8 mouse cellular contexts compared by ENCODE assay signal in the genomic region with DNA sequence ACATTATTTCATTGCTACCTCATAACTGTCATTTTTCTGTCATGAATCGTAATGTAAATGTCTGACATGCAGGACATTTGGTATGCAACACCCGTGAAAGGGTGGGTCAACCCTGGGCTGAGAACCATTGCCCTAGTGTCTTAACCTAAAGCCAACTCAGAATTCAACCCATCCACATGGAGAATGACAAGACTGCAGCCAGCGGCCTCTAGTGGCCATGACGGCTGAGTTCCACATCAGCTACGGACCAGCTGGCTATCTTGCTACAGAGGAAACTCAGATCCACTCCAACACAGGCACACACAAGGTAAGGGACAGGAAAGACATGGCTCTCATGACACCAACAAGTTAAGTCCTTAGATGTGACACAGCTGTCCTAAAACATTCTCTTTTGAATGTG. TPM values are rescaled to one million over a fixed set of nuclear protein-coding genes. Genes with fewer than 3 reads are reported as not detected.
DNase-seq lines count a peak whose midpoint lies in the region; ATAC-seq and TF ChIP-seq lines count a peak whose summit lies in the region.

No protein-coding gene starts in this region.

- H3K27ac ChIP-seq in heart, embryonic 15.5 days = no peak overlapping the region
- H3K27ac ChIP-seq in kidney, postnatal 0 days = no peak overlapping the region
- no peak overlapping the region for H3K27ac ChIP-seq in liver, postnatal 0 days (ENCODE audit: low read depth)

- H3K36me3 ChIP-seq in E14TG2a.4 (ENCODE audit: insufficient read depth, low read length) = peaks cover 47% of the 10 kb centered on the region
- H3K36me3 ChIP-seq in heart, embryonic 15.5 days = peaks cover 11% of the 10 kb centered on the region; the same call in 1 of the 2 replicates
- peaks cover 6% of the 10 kb centered on the region; the same call in 1 of the 2 replicates for H3K36me3 ChIP-seq in kidney, postnatal 0 days (ENCODE audit: insufficient read depth, low read length)
- H3K36me3 ChIP-seq in liver, postnatal 0 days (replicated peaks; ENCODE audit: insufficient read depth, low read length) = peaks cover 5% of the 10 kb centered on the region; the same call in 1 of the 2 replicates

- peaks cover 25% of the 10 kb centered on the region for H3K4me1 ChIP-seq in E14TG2a.4 (replicated peaks; ENCODE audit: low read depth, low read length)
- H3K4me1 ChIP-seq in heart, embryonic 15.5 days (replicated peaks) = peaks cover 8% of the 10 kb centered on the region
- H3K4me1 ChIP-seq in kidney, postnatal 0 days (replicated peaks; ENCODE audit: insufficient read depth, low read length) = no peaks in the 10 kb centered on the region
- no peaks in the 10 kb centered on the region for H3K4me1 ChIP-seq in liver, postnatal 0 days (ENCODE audit: insufficient read depth)

- peak; percentile 65 for DNase-seq in adrenal gland, adult 8-10 months
- peak; percentile 59 for DNase-seq in embryo, embryonic 9.5 days (ENCODE audit: extremely low spot score)
- peak; percentile 83 for DNase-seq in kidney, postnatal 0 days (ENCODE audit: low spot score)
- DNase-seq in liver, postnatal 0 days = peak; percentile 75
- peak; percentile 84 for DNase-seq in retina, embryonic 14.5 days (ENCODE audit: low spot score)

- WGBS in heart, embryonic 15.5 days = 23% methylated on average over 5 of the region's 5 CpGs
- WGBS in kidney, postnatal 0 days = 19% methylated on average over 5 of the region's 5 CpGs
- WGBS in liver, postnatal 0 days (ENCODE audit: insufficient replicate concordance) = 33% methylated on average over 5 of the region's 5 CpGs

- ATAC-seq in heart, embryonic 15.5 days (replicated peaks; ENCODE audit: insufficient number of reproducible peaks, insufficient read depth, low FRiP score, low read depth) = 0 out of 2 replicates have a peak, but pooled peaks have one; percentile 15
- ATAC-seq in kidney, postnatal 0 days (replicated peaks; ENCODE audit: low FRiP score, low read depth) = no peak; the same call in 1 of the 2 replicates
- ATAC-seq in liver, postnatal 0 days = peak; percentile 63
- no peak for ATAC-seq in activated CD4-positive, CD25-positive, alpha-beta regulatory T cell, adult 4 months

- TF ChIP-seq EP300 in liver, postnatal 0 days (IDR thresholded peaks at IDR 0.05; ENCODE audit: low read depth) = no peak

- H3K27me3 ChIP-seq in E14TG2a.4 (ENCODE audit: insufficient read depth, low read length) = no peaks in the 10 kb centered on the region
- no peaks in the 10 kb centered on the region for H3K27me3 ChIP-seq in heart, embryonic 15.5 days
- no peaks in the 10 kb centered on the region for H3K27me3 ChIP-seq in kidney, postnatal 0 days (ENCODE audit: insufficient read depth, low read length)
- H3K27me3 ChIP-seq in liver, postnatal 0 days (ENCODE audit: insufficient read depth, low read length) = no peaks in the 10 kb centered on the region

- 0 out of 2 replicates have a peak overlapping the region, but pooled peaks have one; percentile 52 for H3K4me3 ChIP-seq in E14TG2a.4 (replicated peaks; ENCODE audit: low read length)
- H3K4me3 ChIP-seq in heart, embryonic 15.5 days = no peak overlapping the region
- H3K4me3 ChIP-seq in kidney, postnatal 0 days (replicated peaks; ENCODE audit: low read depth, low read length) = no peak overlapping the region
- H3K4me3 ChIP-seq in liver, postnatal 0 days (ENCODE audit: low read depth, low read length) = no peak overlapping the region

- no peak overlapping the region for H3K9ac ChIP-seq in heart, embryonic 15.5 days
- no peak overlapping the region for H3K9ac ChIP-seq in kidney, postnatal 0 days (ENCODE audit: low read depth, low read length)
- H3K9ac ChIP-seq in liver, postnatal 0 days (replicated peaks) = no peak overlapping the region

- H3K4me2 ChIP-seq in heart, embryonic 15.5 days = no peak overlapping the region
- H3K4me2 ChIP-seq in kidney, postnatal 0 days (ENCODE audit: low read length) = no peak overlapping the region
- no peak overlapping the region for H3K4me2 ChIP-seq in liver, postnatal 0 days (ENCODE audit: low read depth, low read length)

- no peaks in the 10 kb centered on the region for H3K9me3 ChIP-seq in E14TG2a.4 (ENCODE audit: low read length)
- H3K9me3 ChIP-seq in heart, embryonic 15.5 days (replicated peaks) = no peaks in the 10 kb centered on the region
- H3K9me3 ChIP-seq in kidney, postnatal 0 days (replicated peaks; ENCODE audit: low read length) = no peaks in the 10 kb centered on the region
- no peaks in the 10 kb centered on the region for H3K9me3 ChIP-seq in liver, postnatal 0 days (ENCODE audit: low read length)

- TF ChIP-seq CTCF in E14TG2a.4 (conservative IDR thresholded peaks at IDR 0.05; ENCODE audit: low read length) = peak; percentile 58
- peak; percentile 93 for TF ChIP-seq CTCF in kidney, postnatal 0 days (IDR thresholded peaks at IDR 0.05; ENCODE audit: low read depth)
- TF ChIP-seq CTCF in liver, postnatal 0 days (IDR thresholded peaks at IDR 0.05; ENCODE audit: low read depth) = peak; percentile 89

RNA-seq across cellular contexts. Expression of a gene that starts 9.5 kb away (rescaled TPM):
- total RNA-seq in adrenal gland, adult 8-10 months (2022) = 10 to 100 TPM; 28.6 to 44.3 (median 38.4) TPM
- polyA plus RNA-seq in heart, embryonic 15.5 days (2015; fragmentation: Nextera tagmentation; extraction: Ambion mirVana) = 43.9 and 44.2 TPM in 2 replicates
- polyA plus RNA-seq in kidney, postnatal 0 days (2015; fragmentation: Nextera tagmentation; extraction: Ambion mirVana) = 43.7 and 48.1 TPM in 2 replicates
- polyA plus RNA-seq in liver, postnatal 0 days (2015; fragmentation: Nextera tagmentation; extraction: Ambion mirVana) = 16.1 and 16.8 TPM in 2 replicates
- polyA plus RNA-seq in activated CD4-positive, CD25-positive, alpha-beta regulatory T cell, adult 4 months (2017; shearing (Covaris generic)) = 10 to 100 TPM; 19.6 to 28.3 TPM

Comparison
In these comparisons a context has a peak if more than half of its experiments do, and no peak if none do; other contexts are left out.
1. ATAC-seq: peak in heart, embryonic 15.5 days (single experiment) and liver, postnatal 0 days (single experiment); none in kidney, postnatal 0 days (single experiment) and activated CD4-positive, CD25-positive, alpha-beta regulatory T cell, adult 4 months (single experiment).
2. Peak in every context shown above with its lines, with median percentiles within 50 percentile points of each other: CTCF ChIP-seq and DNase-seq.